Mouse (Mus musculus): ENCODE measurements around the gene Gm2042. TPM values are rescaled to one million over a fixed set of nuclear protein-coding genes. Genes with fewer than 3 reads are reported as not detected.

The Gm2042 gene
- polyA plus RNA-seq (2015; fragmentation: Nextera tagmentation; extraction: Ambion mirVana) = not detected in 2 replicates

GRCm38 (mm10) chr12:87953780-87954179 is at the start of gene Gm2042:
Gm2042 (plus strand) TSS chr12:87954080.

GRCm38 (mm10) chr12:87919721-87920120 is 34.2 kb upstream of the Gm2042 start, which contains the start of gene Gm2035:
Gm2035 (minus strand) TSS chr12:87919857.

Other genes starting within 250 kb of the Gm2042 start
- not detected in 2 replicates for gene Gm21319, start 178.3 kb upstream of the Gm2042 start, polyA plus RNA-seq (2015; fragmentation: Nextera tagmentation; extraction: Ambion mirVana)
- gene Gm21936, start 158.6 kb upstream of the Gm2042 start, polyA plus RNA-seq (2015; fragmentation: Nextera tagmentation; extraction: Ambion mirVana) = not detected in 2 replicates
- gene BB287469, start 137.5 kb upstream of the Gm2042 start, polyA plus RNA-seq (2015; fragmentation: Nextera tagmentation; extraction: Ambion mirVana) = not detected in 2 replicates
- not detected in 2 replicates for gene Gm2001, start 111.7 kb upstream of the Gm2042 start, polyA plus RNA-seq (2015; fragmentation: Nextera tagmentation; extraction: Ambion mirVana)
- not detected in 2 replicates for gene Gm2016, start 80.0 kb upstream of the Gm2042 start, polyA plus RNA-seq (2015; fragmentation: Nextera tagmentation; extraction: Ambion mirVana)
- gene Gm2022, start 58.7 kb upstream of the Gm2042 start, polyA plus RNA-seq (2015; fragmentation: Nextera tagmentation; extraction: Ambion mirVana) = not detected in 2 replicates
- not detected in 2 replicates for gene Gm2035, start 34.2 kb upstream of the Gm2042 start, polyA plus RNA-seq (2015; fragmentation: Nextera tagmentation; extraction: Ambion mirVana)
- not detected in 2 replicates for gene Gm2075, start 57.8 kb downstream of the Gm2042 start, polyA plus RNA-seq (2015; fragmentation: Nextera tagmentation; extraction: Ambion mirVana)
- gene Gm6803, start 64.7 kb downstream of the Gm2042 start, polyA plus RNA-seq (2015; fragmentation: Nextera tagmentation; extraction: Ambion mirVana) = not detected in 2 replicates
- not detected in 2 replicates for gene Gm2056, start 72.9 kb downstream of the Gm2042 start, polyA plus RNA-seq (2015; fragmentation: Nextera tagmentation; extraction: Ambion mirVana)
- not detected in 2 replicates for gene Gm16368, start 129.6 kb downstream of the Gm2042 start, polyA plus RNA-seq (2015; fragmentation: Nextera tagmentation; extraction: Ambion mirVana)
- gene Gm10436, start 228.0 kb downstream of the Gm2042 start, polyA plus RNA-seq (2015; fragmentation: Nextera tagmentation; extraction: Ambion mirVana) = not detected in 2 replicates